8 mouse cellular contexts compared by ENCODE assay signal in the genomic region with DNA sequence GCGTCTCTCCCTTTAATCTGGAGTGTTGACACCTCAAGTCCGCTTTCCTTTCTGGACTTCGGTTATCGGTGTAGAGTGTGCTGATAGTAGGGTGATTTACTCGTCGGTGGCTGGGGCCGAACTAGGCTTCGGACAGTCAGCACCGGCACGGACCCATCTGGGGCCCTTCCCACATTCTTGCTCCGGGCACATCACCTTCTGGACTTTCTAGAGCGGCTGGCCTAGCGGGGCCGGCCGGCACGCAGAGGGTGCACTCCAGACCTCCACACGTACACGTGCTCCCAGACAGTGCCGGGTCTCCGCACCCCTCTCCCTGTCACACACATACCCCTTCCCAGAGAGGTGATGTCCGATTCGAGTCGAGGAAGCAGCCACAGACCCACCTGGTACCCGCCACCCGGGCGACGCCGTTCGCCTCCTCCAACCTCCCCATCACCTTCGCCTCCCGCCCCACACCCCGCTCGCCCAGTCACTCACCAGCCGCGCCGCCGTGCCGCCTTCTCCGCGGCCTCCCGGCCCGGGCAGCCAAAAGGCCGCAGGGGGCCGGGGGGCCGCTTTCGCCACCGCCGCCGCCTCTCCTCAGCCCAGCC. TPM values are rescaled to one million over a fixed set of nuclear protein-coding genes. Genes with fewer than 3 reads are reported as not detected.
DNase-seq lines count a peak whose midpoint lies in the region; ATAC-seq and TF ChIP-seq lines count a peak whose summit lies in the region.

No protein-coding gene starts in this region.

- peak overlapping the region; percentile 98 for H3K9ac ChIP-seq in intestine, postnatal 0 days (ENCODE audit: low read depth, low read length)

- ATAC-seq in megakaryocyte, adult 5-6 weeks (ENCODE audit: poor library complexity, severe bottlenecking): no peak
- ATAC-seq in intestine, postnatal 0 days: peak; percentile 20

- H3K4me3 ChIP-seq in megakaryocyte, embryonic 14.5 days (replicated peaks): peak overlapping the region; percentile 92
- peak overlapping the region; percentile 91 for H3K4me3 ChIP-seq in intestine, postnatal 0 days (ENCODE audit: low read depth, low read length)
- peak overlapping the region; percentile 42 for H3K4me3 ChIP-seq in myocyte

- peaks cover 51% of the 10 kb centered on the region for H3K79me2 ChIP-seq in myocyte (ENCODE audit: control insufficient read depth, insufficient read depth)

- H3K27ac ChIP-seq in intestine, postnatal 0 days (ENCODE audit: low read depth, low read length): peak overlapping the region; percentile 95

- DNase-seq in embryo, embryonic 10 days (ENCODE audit: low spot score): peak; percentile 31
- DNase-seq in heart, adult 11 months: peak; percentile 95
- peak; percentile 59 for DNase-seq in liver
- peak; percentile 35 for DNase-seq in splenic B cell, adult 2 months (ENCODE audit: low read depth, low spot score)

- peaks cover 32% of the 10 kb centered on the region for H3K4me1 ChIP-seq in megakaryocyte, embryonic 14.5 days
- peaks cover 13% of the 10 kb centered on the region; the same call in 1 of the 2 replicates for H3K4me1 ChIP-seq in intestine, postnatal 0 days (replicated peaks; ENCODE audit: control insufficient read depth, insufficient read depth, low read length)

- H3K27me3 ChIP-seq in megakaryocyte, embryonic 14.5 days (replicated peaks): peaks cover 31% of the 10 kb centered on the region
- H3K27me3 ChIP-seq in intestine, postnatal 0 days (replicated peaks; ENCODE audit: control insufficient read depth, insufficient read depth, low read length): no peaks in the 10 kb centered on the region
- no peaks in the 10 kb centered on the region for H3K27me3 ChIP-seq in myocyte (ENCODE audit: control insufficient read depth, insufficient read depth, insufficient read length)
- H3K27me3 ChIP-seq in splenic B cell, adult 2 months (ENCODE audit: control insufficient read depth, insufficient read depth, low read length, poor library complexity, severe bottlenecking): no peaks in the 10 kb centered on the region

- H3K9me3 ChIP-seq in megakaryocyte, embryonic 14.5 days: peaks cover 4% of the 10 kb centered on the region; the same call in 1 of the 2 replicates
- H3K9me3 ChIP-seq in intestine, postnatal 0 days (ENCODE audit: control insufficient read depth): no peaks in the 10 kb centered on the region

- H3ac ChIP-seq in myocyte (ENCODE audit: control insufficient read depth, insufficient read length): peak overlapping the region; percentile 97

- 0% methylated on average over 43 of the region's 49 CpGs for WGBS in intestine, postnatal 0 days

- peak overlapping the region; percentile 87 for H3K4me2 ChIP-seq in intestine, postnatal 0 days (replicated peaks; ENCODE audit: low read depth)
- peak overlapping the region; percentile 68 for H3K4me2 ChIP-seq in myocyte (ENCODE audit: low read depth)

- no peak for TF ChIP-seq CTCF in intestine, postnatal 0 days (IDR thresholded peaks at IDR 0.05; ENCODE audit: low read depth)

- peak; percentile 29 for TF ChIP-seq POLR2A in myocyte (IDR thresholded peaks at IDR 0.05; ENCODE audit: insufficient read length, low read depth)

- peaks cover 15% of the 10 kb centered on the region for H3K36me3 ChIP-seq in megakaryocyte, embryonic 14.5 days (replicated peaks; ENCODE audit: low read length)
- H3K36me3 ChIP-seq in intestine, postnatal 0 days (ENCODE audit: control insufficient read depth, insufficient read depth): peaks cover 11% of the 10 kb centered on the region
- H3K36me3 ChIP-seq in myocyte (ENCODE audit: control insufficient read depth, insufficient read depth): peaks cover 26% of the 10 kb centered on the region
- 0 out of 2 replicates have a peak, but pooled peaks cover 4% of the 10 kb centered on the region for H3K36me3 ChIP-seq in splenic B cell, adult 2 months (ENCODE audit: control insufficient read depth, insufficient read depth, low read length, poor library complexity, severe bottlenecking)

TF ChIP-seq in myocyte, 11 proteins besides CTCF, POLR2A, EP300 and RAD21:
- TF ChIP-seq POLR2AphosphoS2 (IDR thresholded peaks at IDR 0.05; ENCODE audit: insufficient read length, low read depth): peak; percentile 63
- peak in 1 of 3 experiments; percentile 1 for TF ChIP-seq MYOD1 (IDR thresholded peaks at IDR 0.05; ENCODE audit: control insufficient read depth in 1 of 3, insufficient read length in 2 of 3, low read depth in 2 of 3)
- no peak for TF ChIP-seq E2F4 (IDR thresholded peaks at IDR 0.05; ENCODE audit: insufficient read depth)
- TF ChIP-seq USF1 (IDR thresholded peaks at IDR 0.05; ENCODE audit: low read depth): no peak

RNA-seq across cellular contexts. Expression of a gene that starts 17.8 kb away (rescaled TPM):
- polyA plus RNA-seq in megakaryocyte, embryonic 14.5 days (2012; ENCODE audit: insufficient read depth, low replicate concordance): 3.3 and 6.2 TPM in 2 replicates
- total RNA-seq in megakaryocyte, adult 5-6 weeks (2015): 101 and 107 TPM in 2 replicates
- 85.2 and 87.7 TPM in 2 replicates for total RNA-seq in megakaryocyte, adult 5-6 weeks (2017)
- polyA plus RNA-seq in intestine, postnatal 0 days (2015; fragmentation: Nextera tagmentation; extraction: Ambion mirVana): 22.0 and 23.9 TPM in 2 replicates
- polyA plus RNA-seq in myocyte (2012; fragmentation: generic; extraction: Trizol): 53.4 TPM

Comparison
In these comparisons a context has a peak if more than half of its experiments do, and no peak if none do; other contexts are left out.
1. H3K4me3 ChIP-seq: peak in every context shown above with its lines; median percentile 92 in megakaryocyte, embryonic 14.5 days; 91 in intestine, postnatal 0 days; 42 in myocyte.
2. DNase-seq: peak in every context shown above with its lines; median percentile 95 in heart, adult 11 months; 59 in liver; 35 in splenic B cell, adult 2 months; 31 in embryo, embryonic 10 days.